Mouse (Mus musculus): ENCODE results near the gene Lactbl1.

GRCm38 (mm10) chr4:136622388-136622787, at the start of gene Lactbl1:
- no peak for TF ChIP-seq POLR2A (IDR thresholded peaks at IDR 0.05; ENCODE audit: control insufficient read depth, low read depth, low read length)
- TF ChIP-seq CTCF (IDR thresholded peaks at IDR 0.05; ENCODE audit: control insufficient read depth, insufficient read depth, insufficient replicate concordance, low read depth, low read length), result no peak

Data from testis, adult 2 months (tissue).